Mouse (Mus musculus) embryonic facial prominence, embryonic 13.5 days (tissue): ENCODE data around the gene Ano3. TPM values are rescaled to one million over a fixed set of nuclear protein-coding genes. Genes with fewer than 3 reads are reported as not detected.

Source experiments
- ATAC-seq: fragments of 200-750 bp; cut with Nextera tagmentation; 2 replicates; pipeline ENCODE4 v1.8.0; 2017; ENCODE audit warnings: low read depth; ENCODE audit not compliant: insufficient number of reproducible peaks, insufficient read depth, low FRiP score, low TSS enrichment
- H3K27ac ChIP-seq: fragments of 300-500 bp; sonication (generic); 2 replicates; pipeline ENCODE4 v1.5.1; 2015; ENCODE audit warnings: moderate library complexity, mild to moderate bottlenecking, inconsistent platforms
- H3K27me3 ChIP-seq: fragments of 300-500 bp; sonication (generic); 2 replicates; pipeline ENCODE4 v1.6.1; 2015; ENCODE audit warnings: mild to moderate bottlenecking, inconsistent platforms
- H3K36me3 ChIP-seq: fragments of 300-500 bp; sonication (generic); 2 replicates; pipeline ENCODE4 v1.6.1; 2015; ENCODE audit warnings: mild to moderate bottlenecking, inconsistent platforms
- H3K4me1 ChIP-seq: fragments of 300-500 bp; sonication (generic); 2 replicates; pipeline ENCODE4 v1.6.1; 2015; ENCODE audit warnings: inconsistent platforms
- H3K4me2 ChIP-seq: fragments of 300-500 bp; sonication (generic); 2 replicates; pipeline ENCODE4 v1.6.1; 2015; ENCODE audit warnings: moderate library complexity, mild to moderate bottlenecking, inconsistent platforms
- H3K4me3 ChIP-seq: fragments of 300-500 bp; sonication (generic); 2 replicates; pipeline ENCODE4 v1.5.1; 2015; ENCODE audit warnings: mild to moderate bottlenecking, inconsistent platforms
- H3K9ac ChIP-seq: fragments of 300-500 bp; sonication (generic); 2 replicates; pipeline ENCODE4 v1.6.1; 2015; ENCODE audit warnings: mild to moderate bottlenecking, inconsistent platforms
- H3K9me3 ChIP-seq: fragments of 300-500 bp; sonication (generic); 2 replicates; pipeline ENCODE4 v1.6.1; 2016; ENCODE audit warnings: inconsistent platforms
- WGBS: fragments of 180-500 bp; shearing (Covaris S2); methylation state at CpG from one replicate; pipeline ENCODE4 v1.1.7; 2015; ENCODE audit warnings: mixed read lengths; 5-methylcytosine and 5-hydroxymethylcytosine counted together
- polyA plus RNA-seq: library from polyadenylated mRNA; unstranded; fragments of >200 nt; fragmentation: Nextera tagmentation; extraction: Ambion mirVana; gene quantifications from 2 replicates; pipeline ENCODE4 v1.2.1, GENCODE M21; 2015

The Ano3 gene
- polyA plus RNA-seq, 1 experiment from 2014 or later, result 0.14 TPM

- no peak for ATAC-seq
- Histone ChIP-seq H3K9me3 (no peaks in the 10 kb centered on the region), H3K4me1 (no peaks in the 10 kb centered on the region), H3K27ac (no peak overlapping the region), H3K4me3 (no peak overlapping the region), H3K9ac (no peak overlapping the region), H3K36me3 (no peaks in the 10 kb centered on the region), H3K27me3 (no peaks in the 10 kb centered on the region), H3K4me2 (no peak overlapping the region)
- 95% methylated on average over 5 of the region's 5 CpGs for WGBS
Measured at GRCm38 (mm10) chr2:110806302-110807093, 144.2 kb downstream of the Ano3 start.

DNA sequence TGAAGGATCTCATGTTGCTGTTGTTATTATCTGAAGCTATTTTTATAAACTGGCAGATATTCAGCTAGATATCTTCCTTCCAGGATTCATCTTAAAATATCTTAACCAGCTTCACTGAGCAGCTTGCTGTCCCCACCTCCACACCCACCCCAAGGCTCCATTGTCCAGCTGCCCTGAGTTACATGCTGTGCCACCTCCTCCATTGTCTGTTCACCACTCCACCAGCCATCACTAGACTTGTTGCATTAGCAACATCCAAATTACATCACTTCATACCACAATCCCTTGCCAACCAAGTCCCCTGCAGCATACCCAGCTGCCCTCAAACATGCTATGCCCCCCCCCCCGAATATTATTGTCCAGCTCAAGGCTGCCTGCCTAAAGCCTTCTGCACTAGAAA, 154.8 kb downstream of the Ano3 start:
- ATAC-seq, result no peak
- no peak overlapping the region for H3K27ac ChIP-seq

GRCm38 (mm10) chr2:110795433-110795832, 155.3 kb downstream of the Ano3 start:
- Histone ChIP-seq H3K36me3 (no peaks in the 10 kb centered on the region), H3K4me1 (no peaks in the 10 kb centered on the region), H3K9me3 (no peaks in the 10 kb centered on the region), H3K4me3 (no peak overlapping the region), H3K4me2 (no peak overlapping the region), H3K27ac (no peak overlapping the region), H3K27me3 (no peaks in the 10 kb centered on the region), H3K9ac (no peak overlapping the region)
- no peak for ATAC-seq
- WGBS, result 63% methylated on average over 3 of the region's 3 CpGs

More for the DNA sequence above, 154.8 kb downstream of the Ano3 start:
- 56% methylated on average over 1 of the region's 1 CpGs for WGBS
- Histone ChIP-seq H3K4me1 (no peaks in the 10 kb centered on the region), H3K4me3 (no peak overlapping the region), H3K36me3 (no peaks in the 10 kb centered on the region), H3K27me3 (no peaks in the 10 kb centered on the region), H3K9ac (no peak overlapping the region), H3K4me2 (no peak overlapping the region), H3K9me3 (no peaks in the 10 kb centered on the region)

DNA sequence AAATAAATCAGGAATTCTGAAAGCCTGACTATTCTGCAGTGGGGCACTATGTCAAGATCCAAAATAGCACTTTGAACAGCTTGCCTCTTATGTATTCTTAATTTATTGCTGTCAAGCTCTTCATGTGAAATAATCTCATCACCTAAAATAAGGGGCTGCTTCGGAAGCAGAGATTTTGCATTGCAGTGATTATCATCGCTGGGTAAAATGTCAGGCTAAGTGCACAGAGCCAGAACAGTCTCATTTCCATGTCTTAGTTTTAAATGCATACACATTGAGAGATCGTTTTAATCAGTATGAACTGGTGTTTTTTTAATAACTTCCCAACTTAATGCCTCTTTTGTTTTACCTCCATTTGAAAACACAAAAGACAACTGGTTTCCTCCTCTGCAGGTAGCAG, 163.3 kb downstream of the Ano3 start:
- H3K4me2 ChIP-seq, result no peak overlapping the region
- no peaks in the 10 kb centered on the region for H3K9me3 ChIP-seq
- H3K36me3 ChIP-seq, result no peaks in the 10 kb centered on the region
- no peak for ATAC-seq
- H3K9ac ChIP-seq, result no peak overlapping the region
- no peak overlapping the region for H3K4me3 ChIP-seq
- no peaks in the 10 kb centered on the region for H3K27me3 ChIP-seq
- no peak overlapping the region for H3K27ac ChIP-seq
- H3K4me1 ChIP-seq, result no peaks in the 10 kb centered on the region
- WGBS, result 82% methylated on average over 3 of the region's 3 CpGs

DNA sequence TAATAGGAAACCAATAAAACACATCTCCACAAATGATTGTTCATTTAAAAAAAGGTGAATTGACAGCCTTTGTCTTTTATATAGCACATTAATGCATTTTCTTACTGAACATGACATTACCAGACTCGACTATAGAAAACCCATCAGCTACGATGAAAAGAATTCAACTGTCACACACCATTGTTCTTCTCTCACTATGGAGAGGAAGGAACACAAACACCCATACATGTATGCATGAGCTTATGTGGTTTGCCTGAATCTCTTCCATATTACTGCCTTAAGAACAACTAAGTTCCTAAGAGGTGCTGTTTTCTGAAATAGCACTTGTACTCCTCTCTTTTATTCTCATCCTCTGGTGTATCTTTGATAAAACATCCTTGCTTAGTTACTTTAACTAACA, 191.3 kb downstream of the Ano3 start:
- ATAC-seq, result no peak
- Histone ChIP-seq H3K4me2 (no peak overlapping the region), H3K36me3 (no peaks in the 10 kb centered on the region), H3K27me3 (no peaks in the 10 kb centered on the region), H3K4me1 (no peaks in the 10 kb centered on the region), H3K27ac (no peak overlapping the region), H3K9me3 (no peaks in the 10 kb centered on the region), H3K9ac (no peak overlapping the region), H3K4me3 (no peak overlapping the region)
- 86% methylated on average over 2 of the region's 2 CpGs for WGBS

GRCm38 (mm10) chr2:110757556-110757955, 193.2 kb downstream of the Ano3 start:
- Histone ChIP-seq H3K9me3 (no peaks in the 10 kb centered on the region), H3K4me1 (no peaks in the 10 kb centered on the region), H3K36me3 (no peaks in the 10 kb centered on the region), H3K9ac (no peak overlapping the region), H3K4me2 (no peak overlapping the region), H3K27me3 (no peaks in the 10 kb centered on the region), H3K4me3 (no peak overlapping the region), H3K27ac (no peak overlapping the region)
- no peak for ATAC-seq
- WGBS, result 79% methylated on average over 2 of the region's 2 CpGs

GRCm38 (mm10) chr2:110740493-110740892, 210.2 kb downstream of the Ano3 start:
- Histone ChIP-seq H3K27me3 (no peaks in the 10 kb centered on the region), H3K27ac (no peak overlapping the region), H3K4me2 (no peak overlapping the region), H3K9me3 (no peaks in the 10 kb centered on the region), H3K4me3 (no peak overlapping the region), H3K9ac (no peak overlapping the region), H3K4me1 (no peaks in the 10 kb centered on the region; the same call in 1 of the 2 replicates), H3K36me3 (no peaks in the 10 kb centered on the region)
- WGBS, result 44% methylated on average over 1 of the region's 1 CpGs
- ATAC-seq, result no peak

- no peaks in the 10 kb centered on the region; the same call in 1 of the 2 replicates for H3K4me1 ChIP-seq
- H3K36me3 ChIP-seq, result no peaks in the 10 kb centered on the region
- no peak overlapping the region for H3K9ac ChIP-seq
- WGBS, result 72% methylated on average over 1 of the region's 1 CpGs
- no peak overlapping the region for H3K4me2 ChIP-seq
- no peak overlapping the region for H3K27ac ChIP-seq
- no peaks in the 10 kb centered on the region for H3K9me3 ChIP-seq
- ATAC-seq, result no peak
- H3K27me3 ChIP-seq, result no peaks in the 10 kb centered on the region
- H3K4me3 ChIP-seq, result no peak overlapping the region
Measured at GRCm38 (mm10) chr2:110739781-110740180, 210.9 kb downstream of the Ano3 start.

DNA sequence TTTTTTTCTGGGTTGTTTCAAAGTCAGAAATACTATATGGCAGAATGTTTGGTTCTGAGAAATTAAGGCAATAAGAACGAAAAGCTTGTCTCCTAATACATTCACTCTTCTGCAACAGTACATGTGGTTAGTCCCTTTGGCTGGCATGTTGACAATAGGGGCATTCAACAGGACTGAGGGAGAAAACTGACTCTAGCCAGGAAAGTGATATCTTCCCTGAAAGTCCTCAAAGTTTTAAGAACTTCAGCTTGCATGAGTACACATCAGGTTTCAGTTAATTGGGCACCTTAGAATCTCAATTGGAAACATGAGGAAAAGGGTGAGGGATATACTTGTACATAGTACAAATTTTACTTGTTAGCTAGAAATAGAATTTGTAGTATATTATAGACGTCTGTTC, 212.7 kb downstream of the Ano3 start:
- no peak overlapping the region for H3K4me2 ChIP-seq
- H3K4me1 ChIP-seq, result no peaks in the 10 kb centered on the region; the same call in 1 of the 2 replicates
- H3K27me3 ChIP-seq, result no peaks in the 10 kb centered on the region
- ATAC-seq, result no peak
- H3K27ac ChIP-seq, result no peak overlapping the region
- no peaks in the 10 kb centered on the region for H3K36me3 ChIP-seq
- no peaks in the 10 kb centered on the region for H3K9me3 ChIP-seq
- H3K9ac ChIP-seq, result no peak overlapping the region
- H3K4me3 ChIP-seq, result no peak overlapping the region
- 19% methylated on average over 2 of the region's 2 CpGs for WGBS

DNA sequence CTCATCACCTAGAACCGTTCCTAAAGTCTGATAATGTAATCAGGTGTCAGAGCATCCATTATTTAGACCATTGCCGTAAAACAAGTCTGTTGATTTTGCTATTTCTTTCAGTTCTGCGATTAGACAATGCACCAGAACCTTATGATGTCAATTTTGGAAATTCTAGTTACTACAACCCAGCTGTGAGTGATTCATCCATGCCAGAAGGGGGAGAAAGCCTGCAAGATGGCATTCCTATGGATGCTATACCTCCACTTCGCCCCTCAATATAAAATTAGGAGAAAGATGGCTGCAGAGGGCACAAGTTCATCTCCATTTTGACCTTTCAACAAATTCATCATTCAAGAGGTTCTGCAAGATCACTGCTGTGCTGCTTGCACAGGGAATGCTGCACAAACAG, 213.5 kb downstream of the Ano3 start:
- no peak overlapping the region for H3K4me3 ChIP-seq
- no peaks in the 10 kb centered on the region; the same call in 1 of the 2 replicates for H3K4me1 ChIP-seq
- 60% methylated on average over 4 of the region's 4 CpGs for WGBS
- H3K36me3 ChIP-seq, result no peaks in the 10 kb centered on the region
- no peak for ATAC-seq
- no peak overlapping the region for H3K9ac ChIP-seq
- H3K4me2 ChIP-seq, result no peak overlapping the region
- no peaks in the 10 kb centered on the region for H3K9me3 ChIP-seq
- no peak overlapping the region for H3K27ac ChIP-seq
- no peaks in the 10 kb centered on the region for H3K27me3 ChIP-seq

DNA sequence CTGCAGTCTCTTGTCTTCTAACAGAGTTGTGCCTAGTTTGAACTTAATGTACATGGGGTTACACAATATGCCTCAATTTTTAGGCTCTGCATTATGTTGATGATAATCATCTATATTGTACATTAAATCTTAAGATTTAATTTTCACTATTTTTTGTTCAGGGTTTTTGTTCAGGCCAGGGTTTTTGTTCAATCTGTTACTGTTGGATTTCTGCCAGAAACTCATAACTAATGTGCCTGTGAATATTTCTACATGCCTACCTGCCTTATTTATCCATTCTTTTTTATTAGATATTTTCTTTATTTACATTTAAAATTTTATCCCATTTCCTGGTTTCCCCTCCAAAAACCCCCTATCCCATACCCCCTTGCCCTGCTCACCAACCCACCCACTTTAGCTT, 224.6 kb downstream of the Ano3 start:
- no peak for ATAC-seq
- H3K9ac ChIP-seq, result no peak overlapping the region
- H3K4me2 ChIP-seq, result no peak overlapping the region
- H3K27me3 ChIP-seq, result no peaks in the 10 kb centered on the region
- H3K9me3 ChIP-seq, result no peaks in the 10 kb centered on the region
- no peaks in the 10 kb centered on the region for H3K36me3 ChIP-seq
- no peak overlapping the region for H3K4me3 ChIP-seq
- no peak overlapping the region for H3K27ac ChIP-seq
- no peaks in the 10 kb centered on the region for H3K4me1 ChIP-seq

GRCm38 (mm10) chr2:110722208-110722607, 228.5 kb downstream of the Ano3 start:
- H3K4me1 ChIP-seq, result no peaks in the 10 kb centered on the region
- no peak overlapping the region for H3K4me3 ChIP-seq
- no peak overlapping the region for H3K4me2 ChIP-seq
- H3K36me3 ChIP-seq, result no peaks in the 10 kb centered on the region
- no peak for ATAC-seq
- no peaks in the 10 kb centered on the region for H3K27me3 ChIP-seq
- no peak overlapping the region for H3K9ac ChIP-seq
- 69% methylated on average over 1 of the region's 1 CpGs for WGBS
- H3K27ac ChIP-seq, result no peak overlapping the region
- no peaks in the 10 kb centered on the region for H3K9me3 ChIP-seq
